Mouse (Mus musculus): ENCODE data around the gene Eid1. TPM values are rescaled to one million over a fixed set of nuclear protein-coding genes. Genes with fewer than 3 reads are reported as not detected.

Eid1 gene
- polyA plus RNA-seq (2012; ENCODE audit: insufficient read depth, insufficient read length, low replicate concordance, missing spikeins), result not detected in 2 replicates

DNA sequence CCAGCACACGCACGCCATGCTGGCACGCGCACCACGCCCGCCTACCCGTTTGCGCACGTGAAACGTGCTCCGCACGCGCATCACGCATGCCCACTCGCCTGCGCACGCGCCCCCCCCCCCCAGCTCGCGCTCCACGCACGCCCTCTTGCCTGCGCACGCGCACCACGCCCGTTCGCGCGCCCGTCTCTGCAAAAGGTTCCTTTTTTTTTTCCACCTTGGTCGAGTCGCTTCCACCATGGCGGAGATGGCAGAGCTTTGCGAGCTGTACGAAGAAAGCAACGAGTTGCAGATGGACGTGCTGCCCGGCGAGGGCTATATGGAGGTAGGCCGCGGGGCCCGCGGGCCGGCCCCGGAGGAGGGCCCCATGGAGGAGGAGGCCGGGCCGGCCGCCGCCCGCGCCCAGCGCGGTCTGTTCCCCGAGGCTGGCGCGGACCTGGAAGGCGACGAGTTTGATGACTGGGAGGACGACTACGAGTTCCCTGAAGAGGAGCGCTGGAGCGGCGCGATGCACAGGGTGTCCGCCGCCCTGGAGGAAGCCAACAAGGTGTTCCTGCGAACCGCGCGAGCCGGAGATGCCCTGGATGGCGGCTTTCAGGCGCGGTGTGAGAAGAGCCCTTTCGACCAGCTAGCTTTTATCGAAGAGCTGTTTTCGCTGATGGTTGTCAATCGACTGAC is at the start of gene Eid1:
TSS of gene Eid1 (plus strand) at position 139 of the 675 bp plus-strand sequence.
- TF ChIP-seq POLR2A (IDR thresholded peaks at IDR 0.05; ENCODE audit: insufficient read depth, low read depth, low read length) (peak; percentile 71), CTCF (IDR thresholded peaks at IDR 0.05; ENCODE audit: insufficient read depth, low read depth, low read length) (no peak)
- under 1% methylated on average over 79 of the region's 79 CpGs for WGBS

DNA sequence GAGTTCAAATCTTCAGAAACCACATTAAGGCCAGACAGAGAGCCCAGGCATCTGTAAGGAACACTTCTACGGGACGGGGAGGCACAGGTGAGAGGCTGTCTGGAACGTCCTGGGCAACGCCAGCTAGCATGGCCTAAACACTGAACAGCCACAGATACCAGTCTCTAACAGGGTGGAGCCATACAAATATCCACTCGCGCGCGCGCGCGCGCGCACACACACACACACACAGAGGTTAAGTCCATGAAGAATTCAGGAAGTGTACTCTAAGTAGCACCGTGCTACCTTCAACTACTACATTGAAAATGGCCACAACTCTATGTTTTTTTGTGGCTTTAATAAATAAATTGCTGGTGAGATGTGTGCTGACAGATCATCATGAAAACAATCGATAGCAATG is 49.7 kb upstream of the Eid1 start:
- 94% methylated on average over 15 of the region's 15 CpGs for WGBS
- H3K4me3 ChIP-seq (ENCODE audit: insufficient read depth, low read depth, low read length), result no peak overlapping the region
- no peak overlapping the region for H3K27ac ChIP-seq (ENCODE audit: insufficient read depth, low read depth, low read length)
- peaks cover 3% of the 10 kb centered on the region; the same call in 1 of the 2 replicates for H3K4me1 ChIP-seq (ENCODE audit: control insufficient read depth, insufficient read depth, low read length)
- TF ChIP-seq POLR2A (IDR thresholded peaks at IDR 0.05; ENCODE audit: insufficient read depth, low read depth, low read length) (no peak), CTCF (IDR thresholded peaks at IDR 0.05; ENCODE audit: insufficient read depth, low read depth, low read length) (no peak)

More for the DNA sequence above, at the start of gene Eid1:
- peaks cover 2% of the 10 kb centered on the region; the same call in 1 of the 2 replicates for H3K4me1 ChIP-seq (ENCODE audit: control insufficient read depth, insufficient read depth, low read length)
- peak within 1 kb of the TSS; percentile 77 for H3K4me3 ChIP-seq (ENCODE audit: insufficient read depth, low read depth, low read length)
- H3K27ac ChIP-seq (ENCODE audit: insufficient read depth, low read depth, low read length), result peak within 1 kb of the TSS; percentile 70

DNA sequence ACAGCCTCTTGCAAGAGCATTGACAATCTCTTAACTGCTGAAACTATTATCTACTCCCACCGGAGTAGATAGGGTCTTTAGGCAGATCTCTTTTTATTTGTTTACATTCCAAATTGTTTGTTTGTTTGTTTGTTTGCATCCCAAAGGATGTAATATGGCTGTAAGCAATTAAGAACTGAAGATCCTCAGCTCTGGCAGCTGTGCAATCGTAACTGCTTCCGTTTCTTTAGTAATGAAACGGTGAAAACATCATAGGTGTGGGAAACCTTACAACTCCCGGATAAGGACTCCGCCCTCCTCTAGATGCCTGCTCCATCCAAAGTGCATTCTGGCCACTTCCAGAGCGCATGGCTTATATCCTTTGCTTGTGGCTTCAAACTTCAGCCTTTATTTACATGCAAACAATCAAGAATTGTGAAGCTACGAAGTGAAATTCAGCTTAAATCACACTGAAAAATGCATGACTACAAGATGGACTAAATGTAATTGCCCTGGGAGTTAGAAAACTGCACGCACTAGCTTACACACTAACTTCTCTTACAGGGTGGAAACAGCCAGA is 48.7 kb upstream of the Eid1 start:
- no peak for TF ChIP-seq CTCF (IDR thresholded peaks at IDR 0.05; ENCODE audit: insufficient read depth, low read depth, low read length)
- no peak for TF ChIP-seq POLR2A (IDR thresholded peaks at IDR 0.05; ENCODE audit: insufficient read depth, low read depth, low read length)
- Histone ChIP-seq H3K4me1 (ENCODE audit: control insufficient read depth, insufficient read depth, low read length) (peaks cover 3% of the 10 kb centered on the region; the same call in 1 of the 2 replicates), H3K4me3 (ENCODE audit: insufficient read depth, low read depth, low read length) (no peak overlapping the region; the same call in 1 of the 2 replicates), H3K27ac (ENCODE audit: insufficient read depth, low read depth, low read length) (no peak overlapping the region)
- WGBS, result 8% methylated on average over 9 of the region's 9 CpGs

DNA sequence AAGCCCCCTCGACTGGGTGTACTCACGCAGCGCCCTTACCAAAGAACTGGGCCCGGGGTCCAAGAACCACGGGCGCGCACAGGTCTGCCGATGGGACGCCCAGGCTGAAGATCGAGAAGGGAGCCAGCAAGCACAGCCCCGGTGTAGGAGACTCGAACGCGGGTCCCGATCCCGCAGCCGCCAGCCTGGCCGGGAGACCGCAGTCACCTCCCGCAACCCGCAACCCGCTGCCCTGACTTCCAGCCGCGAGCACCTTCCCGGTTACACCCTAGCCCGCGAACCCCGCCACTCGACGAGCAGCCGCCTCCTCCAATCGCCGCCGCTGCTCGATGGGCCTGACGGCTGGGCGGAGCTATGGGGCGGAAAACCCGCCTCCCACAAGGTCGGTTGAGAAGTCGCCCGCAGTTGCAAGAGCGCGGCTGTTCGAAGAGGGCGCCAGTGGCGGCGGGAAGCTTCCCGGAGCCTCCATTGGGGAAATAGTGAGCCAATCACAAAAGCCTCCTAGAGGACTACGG is 48.0 kb upstream of the Eid1 start, which contains the start of gene Cep152:
TSS of gene Cep152 (minus strand) at position 277 of the 515 bp plus-strand sequence.
- under 1% methylated on average over 50 of the region's 50 CpGs for WGBS
- peaks cover 3% of the 10 kb centered on the region; the same call in 1 of the 2 replicates for H3K4me1 ChIP-seq (ENCODE audit: control insufficient read depth, insufficient read depth, low read length)
- TF ChIP-seq CTCF (IDR thresholded peaks at IDR 0.05; ENCODE audit: insufficient read depth, low read depth, low read length) (no peak), POLR2A (IDR thresholded peaks at IDR 0.05; ENCODE audit: insufficient read depth, low read depth, low read length) (no peak)
- peak within 1 kb of the TSS; percentile 31; the same call in 1 of the 2 replicates for H3K27ac ChIP-seq (ENCODE audit: insufficient read depth, low read depth, low read length)
- H3K4me3 ChIP-seq (ENCODE audit: insufficient read depth, low read depth, low read length), result peak within 1 kb of the TSS; percentile 62

DNA sequence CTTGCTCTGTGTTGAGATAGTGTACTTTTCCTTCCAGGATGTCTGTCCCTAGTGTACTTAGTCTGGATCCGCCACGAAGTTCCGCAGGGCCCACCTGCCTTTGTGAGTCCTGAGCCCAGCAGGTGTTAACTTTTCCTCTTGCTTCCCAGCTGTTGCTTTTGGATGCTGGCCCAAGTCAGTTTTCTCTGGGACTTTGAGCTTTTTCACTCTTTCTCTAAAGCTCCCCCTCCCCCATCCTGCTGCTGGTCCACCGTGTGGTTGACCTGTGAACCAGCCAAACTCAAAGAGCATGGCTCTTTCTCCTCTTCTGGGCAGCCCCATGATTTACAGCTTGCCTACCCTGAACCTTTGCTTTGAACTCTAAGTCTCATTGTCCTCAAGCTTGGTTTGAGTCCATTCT is 46.4 kb upstream of the Eid1 start:
- 78% methylated on average over 4 of the region's 4 CpGs for WGBS
- Histone ChIP-seq H3K4me1 (ENCODE audit: control insufficient read depth, insufficient read depth, low read length) (peaks cover 3% of the 10 kb centered on the region; the same call in 1 of the 2 replicates), H3K27ac (ENCODE audit: insufficient read depth, low read depth, low read length) (no peak overlapping the region), H3K4me3 (ENCODE audit: insufficient read depth, low read depth, low read length) (no peak overlapping the region)
- TF ChIP-seq POLR2A (IDR thresholded peaks at IDR 0.05; ENCODE audit: insufficient read depth, low read depth, low read length), result no peak
- TF ChIP-seq CTCF (IDR thresholded peaks at IDR 0.05; ENCODE audit: insufficient read depth, low read depth, low read length), result no peak

DNA sequence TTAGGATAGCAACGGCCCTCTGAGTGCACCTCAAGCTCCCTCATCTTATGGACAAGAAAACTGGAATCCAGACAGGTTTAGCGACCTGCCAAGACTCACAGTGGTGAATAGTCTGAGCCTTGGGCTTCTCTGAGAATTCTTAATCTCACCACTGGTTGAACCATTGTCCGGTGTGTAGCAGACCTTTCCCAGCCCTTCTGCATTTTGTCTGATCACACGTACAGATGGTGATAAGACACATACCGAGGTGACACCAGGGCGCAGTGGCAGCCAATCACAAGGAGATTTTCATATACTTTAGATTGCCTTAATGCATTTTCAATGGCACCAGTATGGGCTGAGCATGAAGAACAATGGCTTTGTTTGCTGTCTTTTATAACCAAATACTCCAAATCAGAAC is 44.4 kb upstream of the Eid1 start:
- WGBS, result 89% methylated on average over 6 of the region's 6 CpGs
- TF ChIP-seq CTCF (IDR thresholded peaks at IDR 0.05; ENCODE audit: insufficient read depth, low read depth, low read length), result no peak
- no peak for TF ChIP-seq POLR2A (IDR thresholded peaks at IDR 0.05; ENCODE audit: insufficient read depth, low read depth, low read length)
- no peaks in the 10 kb centered on the region for H3K4me1 ChIP-seq (ENCODE audit: control insufficient read depth, insufficient read depth, low read length)
- H3K4me3 ChIP-seq (ENCODE audit: insufficient read depth, low read depth, low read length), result no peak overlapping the region
- H3K27ac ChIP-seq (ENCODE audit: insufficient read depth, low read depth, low read length), result no peak overlapping the region

DNA sequence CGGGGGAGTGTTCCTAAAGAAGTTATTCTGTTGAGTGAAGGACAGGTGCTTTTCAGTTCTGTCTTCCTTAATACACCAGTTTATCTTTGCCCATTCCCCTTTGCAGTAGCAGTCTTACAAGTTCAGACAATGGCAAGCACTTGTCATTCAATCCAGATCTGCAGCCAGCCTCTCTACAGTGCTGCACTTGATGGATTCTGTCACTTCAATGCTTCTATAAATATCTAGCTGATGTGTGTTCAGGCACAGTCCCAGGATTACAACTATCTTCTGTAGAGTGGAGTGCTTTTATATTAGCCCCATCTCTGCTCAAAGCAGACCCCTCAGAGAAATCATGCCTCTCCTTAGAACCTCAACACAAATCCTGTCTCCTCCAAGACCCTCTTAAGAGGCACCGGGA is 42.9 kb upstream of the Eid1 start:
- Histone ChIP-seq H3K4me3 (ENCODE audit: insufficient read depth, low read depth, low read length) (no peak overlapping the region), H3K4me1 (ENCODE audit: control insufficient read depth, insufficient read depth, low read length) (no peaks in the 10 kb centered on the region), H3K27ac (ENCODE audit: insufficient read depth, low read depth, low read length) (no peak overlapping the region)
- WGBS, result 94% methylated on average over 2 of the region's 2 CpGs
- no peak for TF ChIP-seq POLR2A (IDR thresholded peaks at IDR 0.05; ENCODE audit: insufficient read depth, low read depth, low read length)
- TF ChIP-seq CTCF (IDR thresholded peaks at IDR 0.05; ENCODE audit: insufficient read depth, low read depth, low read length), result no peak

DNA sequence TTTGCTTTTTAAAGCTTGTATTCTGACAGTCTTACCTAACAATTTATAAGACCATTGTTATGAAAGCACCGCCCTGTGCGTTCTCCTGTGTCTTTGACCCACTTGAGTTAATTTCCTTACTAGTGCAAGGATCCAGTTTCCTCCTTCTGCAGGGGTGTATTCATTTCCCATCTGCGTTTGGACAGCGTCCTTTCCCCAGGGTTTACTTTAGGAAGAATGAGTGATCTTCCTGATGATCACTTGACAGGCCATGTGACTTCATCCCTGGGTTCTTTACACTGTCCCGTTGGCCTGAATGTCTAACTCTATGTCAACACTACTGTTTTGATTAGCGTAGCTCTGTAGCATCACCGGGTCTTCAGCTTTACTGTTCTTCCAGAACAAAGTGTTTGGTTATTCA is 35.6 kb upstream of the Eid1 start:
- no peak overlapping the region for H3K4me3 ChIP-seq (ENCODE audit: insufficient read depth, low read depth, low read length)
- no peaks in the 10 kb centered on the region for H3K4me1 ChIP-seq (ENCODE audit: control insufficient read depth, insufficient read depth, low read length)
- no peak for TF ChIP-seq CTCF (IDR thresholded peaks at IDR 0.05; ENCODE audit: insufficient read depth, low read depth, low read length)
- TF ChIP-seq POLR2A (IDR thresholded peaks at IDR 0.05; ENCODE audit: insufficient read depth, low read depth, low read length), result no peak
- 87% methylated on average over 7 of the region's 7 CpGs for WGBS
- H3K27ac ChIP-seq (ENCODE audit: insufficient read depth, low read depth, low read length), result no peak overlapping the region

DNA sequence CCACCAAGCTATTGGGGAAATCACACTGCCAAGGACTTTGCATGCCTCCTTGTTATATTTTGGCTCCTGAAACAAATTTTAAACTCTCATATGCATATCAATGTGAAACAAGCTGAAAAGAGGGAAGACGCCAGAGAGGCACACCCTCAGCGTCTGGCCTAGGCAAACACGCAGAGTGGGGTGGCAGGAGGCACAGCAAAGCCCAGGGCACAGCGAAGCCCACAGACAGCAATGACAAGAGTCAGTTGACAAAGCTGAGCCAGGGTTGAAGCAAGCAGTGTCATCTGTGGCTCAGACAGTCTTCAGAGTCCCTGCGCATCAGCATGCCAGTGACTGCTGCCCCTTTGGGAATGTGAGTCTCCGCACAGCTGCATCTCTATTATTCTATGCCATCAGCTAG is 28.0 kb upstream of the Eid1 start:
- H3K27ac ChIP-seq (ENCODE audit: insufficient read depth, low read depth, low read length), result no peak overlapping the region
- no peak overlapping the region for H3K4me3 ChIP-seq (ENCODE audit: insufficient read depth, low read depth, low read length)
- 69% methylated on average over 6 of the region's 6 CpGs for WGBS
- TF ChIP-seq CTCF (IDR thresholded peaks at IDR 0.05; ENCODE audit: insufficient read depth, low read depth, low read length), result no peak
- TF ChIP-seq POLR2A (IDR thresholded peaks at IDR 0.05; ENCODE audit: insufficient read depth, low read depth, low read length), result no peak
- H3K4me1 ChIP-seq (ENCODE audit: control insufficient read depth, insufficient read depth, low read length), result no peaks in the 10 kb centered on the region

Measured in olfactory bulb, adult 2 months (tissue).